Mouse (Mus musculus): ENCODE data around the gene Dync1h1.
"Not testable (repeated sequence)": the region's sequence is repeated elsewhere in the genome, so short reads cannot be mapped to it uniquely, and the experiment has no call there.

The Dync1h1 gene

DNA sequence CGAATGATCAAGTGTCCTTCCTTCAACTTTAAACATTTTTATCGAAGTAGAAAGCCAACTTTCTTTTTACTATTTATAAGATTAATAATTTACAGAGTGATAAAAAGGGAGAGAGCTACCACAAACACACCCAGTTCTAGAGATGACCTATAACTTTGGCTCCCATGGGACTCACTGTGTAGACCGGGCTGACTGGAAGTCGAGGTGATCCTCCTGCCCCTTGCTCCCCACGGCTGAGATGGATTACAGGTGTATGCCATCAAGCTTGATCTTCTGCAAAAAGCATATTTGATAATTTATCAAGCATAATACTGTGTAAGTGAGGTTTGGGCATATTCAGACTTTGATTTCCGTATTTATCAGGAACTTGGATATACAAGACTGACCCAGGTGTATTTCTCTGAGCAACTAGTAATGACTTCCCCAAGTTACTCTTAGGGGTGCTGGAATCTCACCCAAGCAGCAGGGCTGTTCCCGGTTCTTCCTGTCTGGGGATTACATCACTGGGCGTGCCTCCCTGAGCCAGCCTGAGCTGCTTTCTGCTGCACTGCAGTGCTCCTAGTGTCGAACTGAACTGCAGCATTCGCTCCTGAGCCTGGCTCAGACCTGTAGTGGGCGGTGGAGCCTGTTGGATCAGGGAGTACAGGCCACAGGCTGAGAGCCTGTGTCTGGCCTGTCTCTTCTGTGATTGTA, 7.4 kb downstream of the Dync1h1 start:
- DNase-seq, result no peak

DNA sequence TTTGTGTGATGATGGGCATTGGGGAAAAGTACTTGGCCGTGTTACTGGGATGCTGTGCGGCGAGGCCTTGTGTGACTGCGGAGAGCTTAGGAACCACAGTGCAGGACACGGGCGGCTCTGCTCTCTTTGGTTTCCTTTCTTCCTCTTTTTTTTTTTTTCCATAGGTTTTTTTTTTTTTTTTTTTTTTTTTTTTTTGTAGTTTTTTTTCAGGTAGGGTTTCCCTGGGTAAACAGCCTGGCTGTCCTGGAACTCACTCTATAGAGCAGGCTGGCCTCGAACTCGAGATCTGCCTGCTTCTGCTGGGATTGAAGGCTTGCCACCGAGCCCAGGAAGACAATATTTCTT, 7.9 kb downstream of the Dync1h1 start:
- no peak for DNase-seq

DNA sequence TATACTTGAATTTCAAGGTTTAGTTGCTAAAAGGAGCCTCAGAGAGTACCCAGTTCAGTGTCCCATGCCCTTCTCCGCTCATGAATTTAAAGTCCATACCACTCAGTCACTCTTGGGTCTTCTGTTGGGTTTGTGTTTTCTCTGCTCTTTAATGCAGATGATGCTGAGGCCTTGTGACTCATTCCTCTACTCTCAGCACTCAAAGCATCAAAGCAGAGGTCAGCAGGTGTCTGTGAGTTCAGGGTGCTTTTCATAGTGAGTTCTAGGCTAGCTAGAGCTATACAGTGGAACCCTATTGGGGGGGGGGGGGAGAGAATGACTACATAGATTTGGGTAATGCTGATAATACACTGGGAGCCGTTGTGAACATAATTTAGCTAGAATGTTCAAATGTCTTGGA, 9.5 kb downstream of the Dync1h1 start:
- DNase-seq, result no peak

DNA sequence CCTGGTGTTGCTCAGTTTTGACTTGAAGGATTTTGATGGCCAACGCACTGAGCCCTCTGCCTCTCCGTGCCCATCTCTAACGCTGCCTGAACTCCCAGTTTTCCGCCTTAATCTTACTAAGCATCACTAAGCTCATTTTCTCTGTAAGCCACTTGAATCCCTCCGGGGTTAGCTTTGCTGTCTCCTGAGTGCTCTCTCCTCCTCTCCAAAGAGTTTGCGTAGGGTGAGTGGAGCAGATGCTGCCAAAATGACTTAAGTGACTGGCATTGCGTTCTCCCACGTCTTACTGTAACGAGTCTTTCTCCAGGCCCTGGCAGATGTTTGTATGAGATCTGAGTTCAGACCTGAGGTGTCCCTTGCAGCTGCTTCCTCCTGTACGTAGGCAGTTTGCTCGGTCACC, 28.8 kb downstream of the Dync1h1 start:
- DNase-seq, result no peak

DNA sequence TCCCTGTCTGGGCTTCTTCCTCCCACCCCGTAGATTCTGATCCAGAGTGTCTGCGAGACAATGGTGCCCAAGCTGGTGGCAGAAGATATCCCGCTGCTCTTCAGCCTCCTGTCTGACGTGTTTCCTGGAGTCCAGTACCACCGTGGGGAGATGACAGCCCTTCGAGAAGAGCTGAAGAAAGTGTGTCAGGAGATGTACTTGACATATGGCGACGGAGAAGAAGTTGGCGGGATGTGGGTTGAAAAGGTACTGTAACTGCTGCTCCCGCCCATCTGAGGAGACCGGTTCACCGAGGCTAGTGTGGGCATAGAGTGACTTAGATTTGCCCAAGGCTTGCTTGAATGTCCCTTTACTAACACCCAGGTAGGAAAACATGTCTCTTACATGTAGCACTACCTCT, 35.0 kb downstream of the Dync1h1 start:
- no peak for DNase-seq

DNA sequence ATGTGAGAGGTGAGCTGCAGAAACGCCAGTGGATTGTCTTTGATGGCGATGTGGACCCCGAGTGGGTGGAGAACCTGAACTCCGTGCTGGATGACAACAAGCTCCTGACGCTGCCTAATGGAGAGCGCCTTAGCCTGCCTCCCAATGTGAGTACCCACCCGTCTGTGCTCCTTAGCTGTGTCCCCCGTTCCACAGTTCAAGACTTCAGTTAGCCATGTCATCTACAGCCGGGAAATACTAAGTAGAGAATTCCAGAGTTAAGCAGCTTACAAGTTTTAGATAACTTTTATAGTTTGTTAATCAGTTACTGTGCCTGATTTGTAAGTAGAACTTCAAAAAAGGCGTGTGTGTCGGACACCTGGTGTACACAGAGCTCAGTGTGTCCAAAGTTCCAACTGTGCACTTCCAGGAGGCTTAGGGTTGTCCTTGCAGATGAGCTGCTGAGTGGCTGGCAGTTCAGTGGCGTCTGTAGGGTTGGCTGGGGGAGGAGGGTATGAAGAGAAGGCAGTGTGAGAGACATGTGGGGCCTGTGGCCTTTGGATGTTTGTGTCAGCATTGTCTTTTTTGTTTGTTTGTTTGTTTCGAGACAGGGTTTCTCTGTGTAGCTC, 36.4 kb downstream of the Dync1h1 start:
- no peak for DNase-seq

DNA sequence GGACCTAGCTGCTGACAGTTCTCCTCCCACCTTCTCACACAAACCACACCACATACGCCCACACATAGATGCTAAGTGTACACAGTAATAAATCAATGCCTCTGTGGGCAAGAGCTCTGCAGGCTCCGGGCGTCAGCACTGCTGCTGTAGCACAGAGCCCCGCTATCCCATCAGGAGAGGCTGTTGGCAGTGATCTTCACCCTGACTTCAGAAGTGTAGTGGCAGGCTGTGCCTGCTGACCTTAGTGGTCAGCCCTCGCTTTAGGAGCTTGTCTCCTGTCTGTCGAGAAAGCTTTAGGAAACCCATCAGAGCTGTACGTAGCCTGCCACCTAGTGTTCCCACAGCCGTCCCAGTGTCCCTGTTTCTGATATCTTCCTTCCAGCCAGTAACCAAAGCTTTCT, 49.0 kb downstream of the Dync1h1 start:
- DNase-seq, result no peak

DNA sequence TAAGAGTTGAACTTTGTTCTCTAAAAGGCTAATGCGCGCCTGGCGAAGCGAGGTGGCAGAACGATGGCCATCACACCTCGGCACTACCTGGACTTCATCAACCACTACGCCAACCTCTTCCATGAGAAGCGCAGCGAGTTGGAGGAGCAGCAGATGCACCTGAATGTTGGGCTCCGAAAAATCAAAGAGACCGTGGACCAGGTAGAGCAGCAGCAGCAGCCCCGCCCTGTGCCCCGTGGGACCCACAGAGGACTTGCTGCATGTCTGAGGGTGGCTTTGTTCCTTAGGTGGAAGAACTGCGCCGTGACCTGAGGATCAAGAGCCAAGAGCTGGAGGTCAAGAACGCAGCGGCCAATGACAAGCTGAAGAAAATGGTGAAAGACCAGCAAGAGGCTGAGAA, 50.2 kb downstream of the Dync1h1 start:
- DNase-seq, result no peak

DNA sequence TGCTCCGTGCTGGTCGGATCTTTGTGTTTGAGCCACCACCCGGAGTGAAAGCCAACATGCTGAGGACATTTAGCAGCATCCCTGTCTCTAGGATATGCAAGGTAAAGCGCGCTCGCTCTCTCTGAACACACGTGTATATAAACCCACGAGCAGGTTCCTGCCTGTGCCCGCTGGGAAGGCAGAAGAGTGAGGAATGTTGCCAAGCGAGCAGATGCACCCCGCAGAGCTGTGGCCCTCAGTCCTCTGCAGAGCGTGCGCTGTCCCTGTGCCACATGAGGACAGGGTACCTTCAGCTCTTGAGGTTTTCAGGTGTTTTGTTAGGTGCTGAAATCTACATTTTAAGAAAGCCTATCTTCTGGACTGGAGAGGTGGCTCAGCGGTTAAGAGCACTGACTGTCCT, 60.5 kb downstream of the Dync1h1 start:
- DNase-seq, result no peak

DNA sequence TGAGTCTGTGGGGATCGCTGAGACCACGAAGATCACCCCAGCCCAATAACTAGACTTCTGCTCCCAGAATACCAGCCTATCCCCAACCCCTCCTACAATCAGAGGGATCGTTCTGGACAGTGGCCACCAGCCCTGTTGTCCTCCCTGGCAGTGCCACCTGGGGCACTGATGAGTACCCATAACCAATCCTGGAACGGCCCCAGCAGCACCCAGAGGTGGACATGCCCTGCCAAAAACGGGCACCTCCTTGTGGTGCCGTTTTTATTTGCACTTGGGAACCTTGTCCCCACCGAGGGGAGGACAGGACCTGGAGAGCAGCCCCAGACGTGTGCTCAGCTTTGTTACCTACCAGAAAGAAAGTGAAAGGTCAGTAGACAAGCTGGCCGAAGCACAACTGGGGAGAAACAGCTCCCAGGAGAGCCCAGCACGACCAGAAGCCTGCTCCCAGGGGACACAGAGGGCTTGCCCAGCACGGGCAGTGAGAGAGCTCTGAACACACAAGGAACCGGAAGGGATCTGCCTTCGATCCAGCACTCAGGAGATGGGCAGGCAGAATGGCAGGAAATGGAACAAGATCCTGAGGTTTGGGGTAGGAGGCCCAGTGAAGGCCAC, 66.3 kb downstream of the Dync1h1 start:
- no peak for DNase-seq

DNA sequence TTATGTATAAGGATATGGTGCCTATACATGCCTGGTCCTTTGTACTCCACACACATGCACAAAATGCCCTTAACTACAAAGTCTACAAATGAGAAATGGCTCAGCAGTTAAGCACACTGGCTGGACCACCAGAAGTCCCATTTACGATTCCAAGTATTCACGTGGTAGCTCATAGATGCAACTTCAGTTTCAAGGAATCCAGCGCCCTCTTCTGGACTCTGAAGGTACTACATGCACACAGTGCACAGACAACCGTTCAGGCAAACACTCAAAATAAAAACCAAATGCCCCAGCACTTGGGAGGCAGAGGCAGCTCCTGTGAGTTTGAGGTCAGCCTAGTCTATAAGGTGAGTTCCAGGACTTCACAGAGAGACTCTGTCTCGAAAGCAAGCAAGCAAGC, 73.0 kb downstream of the Dync1h1 start:
- DNase-seq, result peak; percentile 67

DNA sequence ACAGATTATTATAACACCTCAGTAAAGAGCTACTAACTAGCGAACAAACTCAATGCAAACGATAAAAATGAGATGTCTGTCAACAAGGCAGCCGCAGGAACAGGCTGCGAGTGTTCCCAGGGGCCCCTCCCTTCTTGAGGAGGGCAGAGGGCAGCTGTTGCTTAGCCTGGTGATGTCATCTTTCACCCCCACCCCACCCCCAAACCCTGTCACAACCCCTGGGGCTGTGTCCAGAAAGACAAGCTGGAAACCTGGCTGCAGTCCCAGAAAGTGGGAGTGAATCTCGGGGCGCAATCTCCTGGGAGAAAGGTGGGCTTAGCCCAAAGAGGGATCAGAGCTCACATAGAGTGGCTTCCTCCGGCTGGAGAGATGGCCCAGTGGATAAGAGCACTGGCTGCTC, 79.9 kb downstream of the Dync1h1 start:
- DNase-seq, result no peak

DNA sequence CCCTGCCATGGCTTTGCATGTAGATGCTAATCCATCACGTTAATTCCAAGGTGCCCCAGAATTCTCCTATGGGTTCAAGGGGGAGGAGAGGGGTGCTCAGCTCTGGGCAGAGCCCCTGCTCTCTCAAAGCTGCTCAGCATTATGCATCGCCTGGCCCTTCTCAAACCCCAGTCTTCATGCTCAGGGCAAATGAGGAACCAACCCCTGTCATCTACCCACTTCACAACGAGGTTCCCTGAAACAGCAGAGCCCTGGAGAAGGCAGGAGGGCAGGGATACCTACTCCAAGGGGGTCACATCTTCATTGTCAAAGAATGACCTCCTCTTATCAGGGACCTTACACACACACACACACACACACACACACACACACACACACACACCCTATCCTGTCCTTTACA, 80.6 kb downstream of the Dync1h1 start:
- no peak for DNase-seq

DNA sequence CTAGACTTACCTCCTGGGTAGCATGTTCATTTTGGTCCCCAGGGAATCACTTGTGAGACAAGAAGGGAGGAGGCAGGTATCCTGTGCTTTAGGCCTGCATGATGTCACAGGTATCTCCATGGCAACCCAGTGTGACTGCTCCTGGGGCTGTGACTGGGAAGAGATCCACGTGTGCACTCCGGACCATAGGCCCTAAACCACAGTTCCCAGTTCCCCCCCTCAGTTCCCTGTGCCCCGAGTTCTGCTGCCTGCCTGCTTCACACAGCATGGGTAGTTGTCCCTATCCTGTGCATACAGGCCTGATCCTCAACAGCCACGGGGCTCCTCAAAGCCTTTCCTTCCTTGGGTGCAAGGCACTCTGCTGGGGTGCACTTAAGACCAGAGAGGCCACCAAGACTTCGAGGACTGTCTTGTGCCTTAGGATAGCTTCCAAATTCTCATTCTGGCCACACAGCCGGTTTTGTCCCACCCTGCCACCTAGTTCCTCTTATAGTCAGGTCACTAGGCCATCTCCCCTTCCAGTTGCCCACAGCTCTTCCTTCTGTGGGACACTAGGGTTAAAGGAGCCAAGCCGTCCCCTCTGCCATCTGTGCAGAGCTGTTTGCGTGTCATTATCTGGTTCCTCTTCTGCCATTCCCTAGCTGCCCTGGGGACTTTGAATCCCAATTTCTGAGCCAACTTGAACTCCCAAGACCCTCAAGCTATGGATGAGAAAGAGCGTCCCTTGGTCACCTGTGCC, 81.5 kb downstream of the Dync1h1 start, which contains the start of gene 1700001K19Rik:
1700001K19Rik (minus strand) TSS at position 59 of the 739 bp plus-strand sequence.
- no peak for DNase-seq

DNA sequence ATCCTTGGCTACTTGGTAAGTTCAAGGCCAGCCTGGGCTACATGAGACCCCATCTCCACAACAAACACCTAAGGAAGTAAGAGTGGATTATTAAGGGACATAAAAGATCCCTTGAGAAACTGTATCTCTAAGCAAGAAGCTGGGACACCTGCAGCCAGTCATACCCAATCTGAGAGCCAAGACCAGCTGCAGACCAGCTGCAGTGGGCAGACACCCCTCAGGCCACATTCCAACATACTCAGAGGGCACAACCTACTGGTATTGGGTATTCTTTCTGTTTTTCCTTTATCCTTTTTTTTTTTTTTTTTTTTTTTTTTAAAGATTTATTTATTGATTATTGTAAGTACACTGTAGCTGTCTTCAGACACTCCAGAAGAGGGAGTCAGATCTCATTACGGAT, 82.3 kb downstream of the Dync1h1 start:
- DNase-seq, result no peak

DNA sequence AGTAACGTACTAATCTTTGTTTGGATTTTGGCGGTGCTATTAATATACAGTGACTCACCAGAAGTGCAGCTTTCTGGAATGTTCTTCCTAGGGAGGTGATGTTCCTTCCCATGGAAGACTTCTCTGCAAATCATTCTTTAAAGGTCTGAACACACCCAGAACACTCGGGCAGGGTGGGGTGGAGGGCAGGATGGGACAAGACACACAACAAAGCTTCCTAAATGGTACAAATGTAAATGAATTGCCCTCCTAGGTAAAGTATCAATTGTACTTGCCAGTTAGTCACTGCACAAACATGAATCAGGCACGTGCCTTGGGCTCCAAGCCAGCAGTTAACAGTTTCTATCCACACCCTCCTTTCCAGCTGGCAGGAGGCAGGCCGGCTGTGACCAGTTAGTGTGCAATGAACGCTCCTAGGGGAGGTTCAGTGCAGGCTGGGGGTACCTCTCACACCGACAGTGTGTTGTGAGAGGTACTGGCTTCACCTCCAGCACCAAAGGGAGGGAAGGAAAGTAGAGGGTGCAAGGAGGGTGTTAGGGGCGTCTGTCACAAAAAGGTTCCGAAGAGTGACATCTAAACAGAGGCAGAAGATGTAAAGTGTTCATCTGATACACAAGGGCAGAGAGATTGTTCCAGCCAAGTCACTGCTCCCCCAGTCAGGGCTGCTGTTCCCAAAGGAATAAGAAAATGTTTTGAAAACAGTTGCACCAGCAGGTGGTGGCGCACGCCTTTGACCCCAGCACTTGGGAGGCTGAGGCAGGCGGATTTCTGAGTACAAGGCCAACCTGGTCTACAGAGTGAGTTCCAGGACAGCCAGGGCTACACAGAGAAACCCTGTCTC, 86.9 kb downstream of the Dync1h1 start:
- DNase-seq, result no peak

DNA sequence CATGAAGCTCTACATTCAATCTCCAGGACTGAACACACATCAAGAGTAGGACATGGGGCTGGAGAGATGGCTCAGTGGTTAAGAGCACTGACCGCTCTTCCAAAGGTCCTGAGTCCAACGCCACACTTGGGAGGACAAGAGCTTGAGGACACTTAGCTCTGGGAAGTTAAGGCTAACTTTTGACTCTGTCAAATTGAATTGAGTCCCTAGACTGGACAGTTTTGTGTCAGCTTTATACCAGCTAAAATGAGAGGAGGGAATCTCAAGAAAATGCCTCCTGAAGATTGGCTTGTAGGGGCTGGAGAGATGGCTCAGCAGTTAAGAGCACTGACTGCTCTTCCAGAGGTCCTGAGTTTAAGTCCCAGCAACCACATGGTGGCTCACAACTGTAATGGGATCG, 87.7 kb downstream of the Dync1h1 start:
- not testable (repeated sequence) for DNase-seq

DNA sequence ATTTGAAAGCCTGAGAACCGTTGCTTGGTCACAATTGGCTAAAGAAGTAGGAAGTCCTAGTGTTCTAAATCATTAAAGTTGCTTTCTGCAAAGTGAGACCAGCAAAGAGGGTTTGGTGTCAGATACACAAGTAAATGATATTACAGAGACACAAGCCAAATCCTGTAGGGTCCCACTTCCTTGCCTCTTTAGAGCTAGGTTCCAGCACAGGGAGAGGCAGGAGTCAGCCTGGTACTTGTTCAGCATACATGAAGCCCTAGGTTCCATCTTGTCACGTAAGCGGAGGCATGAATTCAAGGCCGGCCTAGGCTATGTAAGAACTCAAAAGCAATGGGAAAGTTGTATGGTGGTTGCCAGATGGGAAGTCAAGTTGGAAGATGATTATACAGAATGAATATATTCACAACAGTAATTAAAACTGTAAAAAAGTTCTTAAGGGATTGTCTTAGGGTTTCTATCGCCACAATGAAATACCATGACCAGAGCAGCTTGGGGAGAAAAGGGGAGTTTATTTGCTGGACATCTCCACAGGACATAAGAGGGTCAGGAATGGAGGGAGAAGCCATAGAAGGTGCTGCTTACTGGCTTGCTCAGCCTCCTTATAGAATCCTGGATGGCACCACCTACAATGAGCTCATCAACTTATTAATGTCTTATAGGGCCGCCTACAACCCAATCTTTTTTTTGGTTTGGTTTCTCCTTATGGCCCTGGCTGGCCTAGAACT, 88.8 kb downstream of the Dync1h1 start:
- no peak for DNase-seq

DNA sequence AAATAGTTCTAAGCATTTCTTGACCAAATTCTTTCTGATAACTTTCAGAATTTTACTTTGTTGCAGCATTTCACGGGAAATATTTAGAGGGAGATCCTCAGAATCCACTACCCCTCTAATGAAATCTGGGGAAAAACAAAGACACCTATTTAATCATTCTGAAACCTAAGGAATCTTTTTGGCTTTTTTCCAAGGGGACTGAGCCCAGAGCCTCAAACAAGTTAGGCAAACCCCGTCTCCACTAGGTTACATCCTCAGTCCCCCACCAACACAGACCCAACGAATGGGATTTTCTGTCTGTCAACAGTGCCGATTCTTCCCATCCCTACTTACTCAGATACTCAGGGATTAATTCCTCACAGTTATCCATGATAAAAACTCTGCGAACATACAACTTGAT, 92.1 kb downstream of the Dync1h1 start:
- DNase-seq, result not testable (repeated sequence)

DNA sequence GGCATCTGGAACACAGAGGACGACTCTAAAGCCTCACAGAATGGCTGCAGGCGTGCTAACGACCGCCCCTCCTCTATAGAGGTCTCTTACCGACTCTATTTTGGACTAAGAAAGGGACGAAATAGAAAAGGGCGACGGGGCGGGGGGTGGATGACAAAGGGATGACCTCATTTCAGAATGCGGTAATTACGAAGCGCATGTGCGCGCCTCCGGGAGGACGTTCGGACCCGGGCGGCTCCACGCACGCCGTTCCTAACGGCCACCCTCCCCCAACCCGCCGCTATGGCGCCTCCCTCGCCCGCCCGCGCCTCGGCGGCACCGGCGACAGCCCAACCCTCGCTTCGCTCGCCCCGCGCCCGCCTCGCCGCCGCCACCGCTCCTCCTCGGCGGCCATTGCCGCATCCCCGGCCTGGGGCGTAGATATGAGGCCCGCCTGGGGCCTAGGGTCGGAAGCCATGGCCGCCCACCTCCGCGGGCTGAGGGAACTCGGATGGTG, 94.5 kb downstream of the Dync1h1 start:
- peak; percentile 71 for DNase-seq

DNA sequence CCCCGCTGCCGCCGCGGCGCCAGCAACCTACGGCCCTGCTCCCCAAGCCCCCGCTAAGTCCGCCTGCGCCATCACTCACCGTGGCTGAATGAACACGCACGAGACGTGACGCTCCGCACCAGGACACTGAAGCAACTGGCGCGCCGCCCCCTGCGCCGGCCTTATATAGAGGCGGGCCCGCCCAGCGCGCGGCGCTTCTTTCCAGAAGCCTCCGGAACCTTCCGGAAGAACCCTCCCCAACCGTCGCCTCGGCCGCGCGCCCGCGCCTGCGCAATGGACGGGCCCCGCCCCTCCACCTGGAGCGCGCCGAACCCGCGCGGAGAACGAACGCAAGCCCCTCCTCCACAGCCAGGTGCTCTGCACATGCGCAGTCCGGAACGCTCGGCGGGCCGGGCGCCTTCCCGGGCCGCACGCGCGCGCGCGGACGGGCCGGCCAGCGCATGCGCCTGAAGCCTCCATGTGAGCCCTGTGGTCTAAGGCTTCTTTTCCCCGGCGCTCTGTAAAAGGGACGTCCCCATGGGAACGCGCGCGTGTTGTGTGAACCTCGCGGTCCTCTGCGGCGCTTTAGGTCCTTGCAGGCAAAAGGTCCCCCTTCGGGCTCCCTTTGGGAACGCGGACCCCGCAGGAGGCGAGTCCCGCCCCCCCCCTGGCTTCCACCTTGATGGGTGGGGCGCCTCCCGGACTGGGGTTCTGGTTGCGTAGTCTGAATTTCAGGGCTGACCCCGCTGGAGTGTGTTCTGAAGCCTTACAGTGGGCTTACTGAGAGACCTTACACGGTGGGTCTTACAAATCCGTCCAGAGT, 95.1 kb downstream of the Dync1h1 start:
- DNase-seq, result peak; percentile 99

Data from thymus, postnatal 4 days (tissue).